Mouse (Mus musculus) monocyte, adult 59 days (primary cell): ENCODE data around the gene Tmem251. TPM values are rescaled to one million over a fixed set of nuclear protein-coding genes. Genes with fewer than 3 reads are reported as not detected.

Source experiments
- total RNA-seq, 2 experiments: library from RNA; stranded (reverse); gene quantifications; one replicate each; pipeline ENCODE4 v1.2.4; 2023

Gene Tmem251
- total RNA-seq, result 10 to 100 TPM; 13.8 to 15.6 TPM

GRCm38 (mm10) chr12:102743589-102744574 lies at the start of gene Tmem251, which contains the start of gene Moap1:
TSS of gene Tmem251 (plus strand) at chr12:102743762.
TSS of gene Moap1 (minus strand) at chr12:102743661.

GRCm38 (mm10) chr12:102704457-102705198 lies 38.9 kb upstream of the Tmem251 start, which contains the start of gene Itpk1:
TSS of gene Itpk1 (minus strand) at chr12:102704930.

GRCm38 (mm10) chr12:102757689-102758402 lies 14.3 kb downstream of the Tmem251 start, which contains the start of the genes Gm28051, Gon7 and Ubr7:
TSS of gene Gm28051 (minus strand) at chr12:102757765.
TSS of gene Gon7 (minus strand) at chr12:102757803.
TSS of gene Ubr7 (plus strand) at chr12:102757967.

GRCm38 (mm10) chr12:102758403-102758756 lies 14.8 kb downstream of the Tmem251 start, which contains the start of gene Gm20604:
TSS of gene Gm20604 (minus strand) at chr12:102758672.

Other genes starting within 250 kb of the Tmem251 start
- not detected for gene Chga, start 188.8 kb upstream of the Tmem251 start, total RNA-seq
- 10 to 100 TPM; 47.3 to 49.7 TPM for gene Itpk1, start 38.8 kb upstream of the Tmem251 start, total RNA-seq
- 1 to 10 TPM; 5.2 to 9.2 TPM for gene Moap1, start 101 bp upstream of the Tmem251 start, total RNA-seq
- not detected for gene Gm28051, start 14.0 kb downstream of the Tmem251 start, total RNA-seq
- gene Gon7, start 14.0 kb downstream of the Tmem251 start, total RNA-seq, result 10 to 100 TPM; 17.3 to 29.4 TPM
- gene Ubr7, start 14.2 kb downstream of the Tmem251 start, total RNA-seq, result 10 to 100 TPM; 12.2 to 13.2 TPM
- gene Gm20604, start 14.9 kb downstream of the Tmem251 start, total RNA-seq, result 1 to 10 TPM; 2.8 to 4.7 TPM
- gene Btbd7, start 134.7 kb downstream of the Tmem251 start, total RNA-seq, result 10 to 100 TPM; 40.3 to 43.1 TPM
- not detected for gene Cox8c, start 155.6 kb downstream of the Tmem251 start, total RNA-seq
- not detected for gene Unc79, start 205.1 kb downstream of the Tmem251 start, total RNA-seq